Mouse (Mus musculus) colon, adult 2 months (tissue): ENCODE measurements around the gene Zfp740. TPM values are rescaled to one million over a fixed set of nuclear protein-coding genes. Genes with fewer than 3 reads are reported as not detected.

ENCODE experiments used
- polyA plus RNA-seq: library from polyadenylated mRNA; depleted of rRNA; stranded (reverse); fragments of >200 nt; gene quantifications from 2 replicates; pipeline ENCODE4 v1.2.3, GENCODE M21; 2012; rRNA removed

Zfp740 gene
- 19.4 and 21.4 TPM in 2 replicates for polyA plus RNA-seq

DNA sequence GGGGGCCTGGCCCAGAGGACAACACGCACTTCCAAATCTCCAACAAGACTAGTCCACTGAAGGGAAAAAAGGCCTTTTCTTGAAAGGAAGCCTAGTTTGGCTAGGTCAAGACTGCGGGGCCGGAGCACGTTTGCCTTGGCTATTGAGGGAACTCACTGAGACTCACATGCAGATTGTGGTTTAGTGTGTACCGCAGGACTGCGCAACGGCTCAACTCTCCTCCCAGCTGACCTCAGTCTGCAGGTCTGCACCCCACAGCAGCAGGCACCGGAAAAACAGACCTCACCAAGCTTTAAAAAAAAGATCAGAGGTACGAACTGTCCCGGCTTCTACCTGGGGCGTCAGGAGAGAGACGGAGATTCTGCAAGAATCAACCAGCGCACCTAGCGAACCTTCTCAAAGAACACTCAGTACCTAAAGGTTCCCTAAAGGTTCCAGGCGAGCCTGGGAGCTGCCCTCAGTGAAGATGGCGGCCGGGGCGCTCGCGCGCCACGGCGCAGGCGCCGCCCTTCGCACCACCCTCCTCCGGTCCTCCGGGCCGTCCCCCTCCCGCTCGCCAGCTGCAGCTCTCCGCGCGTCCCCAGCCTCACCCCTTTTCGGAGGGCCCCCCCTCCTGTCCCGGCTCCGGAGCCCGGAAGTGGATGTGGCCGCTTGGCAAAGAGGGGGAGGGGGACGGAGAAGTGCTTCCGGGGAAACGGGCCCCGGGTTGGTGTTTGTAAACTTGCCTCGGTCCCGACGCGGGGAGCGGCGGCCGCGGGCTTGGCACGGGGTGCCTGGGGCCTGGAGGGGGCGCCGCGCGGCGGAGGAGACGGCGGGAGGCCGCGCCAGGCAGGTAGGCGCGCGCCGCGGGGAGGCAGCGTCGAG, at the start of gene Zfp740:
Gene Zfp740 (plus strand): TSS at position 279 of the 864 bp plus-strand sequence.

DNA sequence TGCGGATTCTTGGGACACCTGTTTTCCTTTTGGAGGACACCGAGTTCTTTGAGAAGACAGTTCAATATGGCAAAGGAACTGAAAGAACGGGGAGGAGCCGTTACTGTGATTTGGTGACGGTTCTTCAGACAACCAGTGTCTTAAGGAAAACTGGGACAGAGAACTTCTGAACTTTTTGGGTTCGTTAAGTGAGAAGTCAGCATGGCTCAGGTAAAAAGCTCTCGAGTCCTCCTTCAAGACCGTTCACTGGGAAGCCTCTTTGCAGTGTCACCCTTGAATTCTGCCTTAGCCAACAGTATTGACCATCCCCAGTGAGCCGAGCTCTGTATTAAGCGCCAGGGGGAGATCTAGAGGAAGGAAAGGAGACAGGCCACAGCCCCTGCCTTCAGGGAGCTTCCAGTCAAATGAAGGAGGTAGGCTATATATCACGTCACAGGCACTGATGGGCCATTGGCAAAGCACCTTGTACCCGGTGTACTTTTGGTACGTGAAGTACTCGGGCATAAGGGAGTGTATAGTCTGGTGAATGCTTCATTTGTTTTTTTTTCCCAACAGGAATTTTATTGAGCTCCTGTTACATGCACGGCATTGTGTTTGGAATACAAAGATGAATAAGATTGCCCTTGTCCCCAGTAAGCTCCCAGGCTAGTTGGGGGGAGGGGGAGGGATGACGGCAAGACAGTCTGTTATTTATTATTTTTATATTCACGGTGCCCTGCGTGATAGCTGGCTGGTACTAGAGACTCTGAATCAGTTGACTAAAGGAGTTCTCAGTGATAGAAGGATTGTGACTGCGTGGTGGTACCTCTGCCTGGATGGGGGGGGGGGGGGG, 1.8 kb downstream of the Zfp740 start, which contains the start of gene Csad:
Gene Csad (minus strand): TSS at position 51 of the 832 bp plus-strand sequence.

DNA sequence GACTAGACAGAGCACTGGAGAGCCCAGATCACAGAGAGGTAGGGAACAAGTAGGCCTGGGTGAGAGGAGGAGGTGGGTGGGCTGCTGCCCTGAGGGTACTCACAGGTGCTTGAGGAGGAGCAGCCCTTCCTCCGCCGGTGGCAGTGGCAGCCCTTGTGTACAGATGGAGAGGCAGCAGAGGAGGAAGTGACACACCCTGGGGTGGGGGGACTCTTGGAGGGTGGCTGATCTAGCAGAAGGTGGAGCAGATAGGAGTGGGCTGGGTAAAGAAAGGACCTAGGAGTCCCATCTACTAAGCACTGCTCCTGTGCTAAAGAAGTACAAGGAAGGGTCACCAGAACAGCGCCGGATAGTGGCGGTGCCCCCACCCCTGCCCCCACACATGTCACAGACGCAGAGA, 28.7 kb downstream of the Zfp740 start, which contains the start of gene Itgb7:
Gene Itgb7 (minus strand): TSS at position 197 of the 400 bp plus-strand sequence.

DNA sequence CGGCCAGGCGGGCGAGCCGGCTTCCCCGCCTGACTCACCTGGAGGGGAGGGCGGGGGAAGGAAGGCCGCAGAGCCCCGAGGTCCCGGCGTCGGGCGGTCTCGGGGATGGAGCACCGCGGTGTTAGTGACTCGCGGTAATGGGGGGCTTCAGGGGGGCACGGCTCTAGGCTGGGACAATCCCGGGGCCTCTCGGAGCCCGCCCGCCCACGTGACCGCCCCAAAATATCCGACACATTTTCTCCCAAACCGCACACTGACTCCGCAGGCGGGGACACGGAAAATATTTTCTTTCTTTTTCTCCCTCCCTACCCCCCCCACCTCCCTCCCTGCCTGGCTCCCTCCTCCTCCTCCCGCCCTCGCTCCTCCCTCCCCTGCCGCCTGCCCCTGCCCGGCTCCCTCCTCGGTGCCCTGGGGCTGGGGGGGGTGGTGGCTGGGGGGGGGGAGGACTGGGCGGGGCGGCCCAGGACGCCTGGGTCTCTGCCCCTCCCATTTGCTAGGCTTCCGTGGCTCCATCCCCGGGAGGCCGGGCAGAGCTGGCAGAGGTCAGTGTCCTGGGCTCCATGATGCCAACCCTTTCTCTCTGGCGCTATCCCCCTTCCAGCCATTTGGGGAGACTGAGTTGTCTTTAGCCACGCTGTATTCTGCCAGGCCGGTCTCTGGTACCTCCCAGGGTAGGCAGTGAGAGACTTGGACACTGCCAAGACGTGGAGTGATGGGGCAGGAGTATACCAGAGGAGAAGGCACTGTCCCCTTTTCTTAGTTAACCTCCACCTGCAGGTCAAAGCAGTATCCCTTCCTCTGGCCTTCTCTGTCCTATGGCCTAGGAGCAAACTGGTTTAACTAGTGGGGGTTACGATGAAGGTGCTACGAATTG, 54.4 kb downstream of the Zfp740 start, which contains the start of gene Rarg:
Gene Rarg (minus strand): TSS at position 316 of the 874 bp plus-strand sequence.

Other genes starting within 250 kb of the Zfp740 start
- 0.15 and 0.17 TPM in 2 replicates for gene Krt78, start 249.0 kb upstream of the Zfp740 start, polyA plus RNA-seq
- 3,836 and 3,988 TPM in 2 replicates for gene Krt8, start 198.8 kb upstream of the Zfp740 start, polyA plus RNA-seq
- gene Krt18, start 175.1 kb upstream of the Zfp740 start, polyA plus RNA-seq, result 353 and 412 TPM in 2 replicates
- gene Eif4b, start 129.5 kb upstream of the Zfp740 start, polyA plus RNA-seq, result 58.9 and 64.5 TPM in 2 replicates
- 53.3 and 67.4 TPM in 2 replicates for gene Tns2, start 102.8 kb upstream of the Zfp740 start, polyA plus RNA-seq
- gene Spryd3, start 67.0 kb upstream of the Zfp740 start, polyA plus RNA-seq, result 37.8 and 46.8 TPM in 2 replicates
- gene Igfbp6, start 58.9 kb upstream of the Zfp740 start, polyA plus RNA-seq, result 69.3 and 84.3 TPM in 2 replicates
- 1.5 and 2.5 TPM in 2 replicates for gene Soat2, start 52.7 kb upstream of the Zfp740 start, polyA plus RNA-seq
- gene Csad, start 1.5 kb downstream of the Zfp740 start, polyA plus RNA-seq, result 63.9 and 65.7 TPM in 2 replicates
- gene Itgb7, start 28.7 kb downstream of the Zfp740 start, polyA plus RNA-seq, result 8.9 and 9.7 TPM in 2 replicates
- gene Rarg, start 54.3 kb downstream of the Zfp740 start, polyA plus RNA-seq, result 25.4 and 36.2 TPM in 2 replicates
- gene Gm9918, start 67.3 kb downstream of the Zfp740 start, polyA plus RNA-seq, result 0.08 and 0.09 TPM in 2 replicates
- 79.3 and 113 TPM in 2 replicates for gene Mfsd5, start 76.2 kb downstream of the Zfp740 start, polyA plus RNA-seq
- gene Espl1, start 93.0 kb downstream of the Zfp740 start, polyA plus RNA-seq, result 6.9 and 7.9 TPM in 2 replicates
- gene Pfdn5, start 122.9 kb downstream of the Zfp740 start, polyA plus RNA-seq, result 37.2 and 55.3 TPM in 2 replicates
- 48.5 and 54.2 TPM in 2 replicates for gene Myg1, start 128.5 kb downstream of the Zfp740 start, polyA plus RNA-seq
- 33.2 and 35.7 TPM in 2 replicates for gene Aaas, start 147.5 kb downstream of the Zfp740 start, polyA plus RNA-seq
- 0.15 and 0.23 TPM in 2 replicates for gene Sp7, start 163.9 kb downstream of the Zfp740 start, polyA plus RNA-seq
- gene Sp1, start 202.9 kb downstream of the Zfp740 start, polyA plus RNA-seq, result 14.2 and 15.0 TPM in 2 replicates
- gene Amhr2, start 242.1 kb downstream of the Zfp740 start, polyA plus RNA-seq, result 4.2 and 14.1 TPM in 2 replicates